Mouse (Mus musculus) C2C12 (cell line): ENCODE results near the gene Gss.

ENCODE experiments used
- CTCF ChIP-seq: IDR thresholded peaks from one replicate; pipeline ENCODE4 v1.5.1; 2011; ENCODE audit not compliant: control insufficient read depth, insufficient read depth, insufficient read length
- MAX ChIP-seq: IDR thresholded peaks from one replicate; pipeline ENCODE4 v1.6.1; 2011; ENCODE audit warnings: mild to moderate bottlenecking, control low read depth
- MYOD1 ChIP-seq: IDR thresholded peaks from one replicate; pipeline ENCODE4 v1.6.1; 2011; ENCODE audit warnings: low read depth; ENCODE audit not compliant: control insufficient read depth, insufficient read length
- MYOG ChIP-seq: IDR thresholded peaks from one replicate; pipeline ENCODE4 v1.6.1; 2011; ENCODE audit not compliant: control insufficient read depth, insufficient read length; ENCODE audit errors: extremely low read depth
- USF1 ChIP-seq: IDR thresholded peaks from one replicate; pipeline ENCODE4 v1.6.1; 2011; ENCODE audit warnings: low read depth, mild to moderate bottlenecking, control low read depth, moderate library complexity

DNA sequence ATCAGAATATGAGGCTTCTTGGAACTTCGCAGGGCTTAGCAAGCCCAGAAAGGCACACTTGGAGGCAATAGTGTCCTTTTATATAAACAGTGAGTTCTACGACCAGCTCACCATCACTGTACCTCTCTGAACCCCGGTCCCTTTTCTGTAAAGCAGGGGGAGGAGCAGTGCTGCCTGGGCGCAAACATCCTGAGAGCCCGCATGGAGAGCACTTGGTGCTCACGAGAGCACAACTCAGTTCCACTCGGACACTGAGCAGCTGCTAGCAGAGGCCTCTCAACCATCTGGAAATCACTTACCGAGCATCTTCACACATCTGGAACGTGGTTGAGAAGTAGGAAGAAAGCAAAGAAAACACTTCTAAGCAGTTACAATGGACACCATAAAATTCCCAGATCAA is 16.0 kb downstream of the Gss start:
- TF ChIP-seq MAX (no peak), CTCF (no peak), MYOG (no peak), USF1 (no peak), MYOD1 (no peak)
